Mouse (Mus musculus) liver, embryonic 15.5 days (tissue): ENCODE data around the gene Rftn2. TPM values are rescaled to one million over a fixed set of nuclear protein-coding genes. Genes with fewer than 3 reads are reported as not detected.
A peak's percentile ranks its signal among the peaks of the same experiment; 100 is the strongest.

Source experiments
- ATAC-seq: fragments of 200-750 bp; cut with Nextera tagmentation; 2 replicates; pipeline ENCODE4 v1.8.0; 2017; ENCODE audit warnings: moderate number of reproducible peaks, mild to moderate bottlenecking, moderate library complexity; ENCODE audit not compliant: insufficient read depth
- H3K27ac ChIP-seq: fragments of 300-500 bp; sonication (generic); replicated peaks from 2 replicates; pipeline ENCODE4 v1.5.1; 2015; ENCODE audit warnings: mild to moderate bottlenecking, inconsistent platforms
- H3K27me3 ChIP-seq: fragments of 300-500 bp; sonication (generic); 2 replicates; pipeline ENCODE4 v1.6.1; 2015; ENCODE audit warnings: mild to moderate bottlenecking, inconsistent platforms
- H3K36me3 ChIP-seq: fragments of 300-500 bp; sonication (generic); replicated peaks from 2 replicates; pipeline ENCODE4 v1.6.1; 2015; ENCODE audit warnings: moderate library complexity, mild to moderate bottlenecking, inconsistent platforms
- H3K4me1 ChIP-seq: fragments of 300-500 bp; sonication (generic); replicated peaks from 2 replicates; pipeline ENCODE4 v1.6.1; 2015; ENCODE audit warnings: inconsistent platforms
- H3K4me2 ChIP-seq: fragments of 300-500 bp; sonication (generic); 2 replicates; pipeline ENCODE4 v1.6.1; 2015; ENCODE audit warnings: moderate library complexity, mild to moderate bottlenecking, inconsistent platforms
- H3K4me3 ChIP-seq: fragments of 300-500 bp; sonication (generic); replicated peaks from 2 replicates; pipeline ENCODE4 v1.5.1; 2015; ENCODE audit warnings: mild to moderate bottlenecking, inconsistent platforms
- H3K9ac ChIP-seq: fragments of 300-500 bp; sonication (generic); 2 replicates; pipeline ENCODE4 v1.6.1; 2015; ENCODE audit warnings: moderate library complexity, mild to moderate bottlenecking, inconsistent platforms
- H3K9me3 ChIP-seq: fragments of 300-500 bp; sonication (generic); replicated peaks from 2 replicates; pipeline ENCODE4 v1.6.1; 2016; ENCODE audit warnings: inconsistent platforms
- WGBS: fragments of 180-500 bp; shearing (Covaris S2); methylation state at CpG from one replicate; pipeline ENCODE4 v1.1.7; 2015; ENCODE audit warnings: mixed read lengths; ENCODE audit not compliant: insufficient replicate concordance; 5-methylcytosine and 5-hydroxymethylcytosine counted together
- polyA plus RNA-seq: library from polyadenylated mRNA; unstranded; fragments of >200 nt; fragmentation: Nextera tagmentation; extraction: Ambion mirVana; gene quantifications from 2 replicates; pipeline ENCODE4 v1.2.1, GENCODE M21; 2015

Gene Rftn2
- polyA plus RNA-seq, 1 experiment from 2014 or later, result 0.58 TPM

GRCm38 (mm10) chr1:55228256-55228884 is 1.8 kb upstream of the Rftn2 start:
- Histone ChIP-seq H3K4me3 (no peak overlapping the region), H3K9me3 (no peaks in the 10 kb centered on the region), H3K4me2 (no peak overlapping the region), H3K36me3 (no peaks in the 10 kb centered on the region), H3K27me3 (peaks cover 44% of the 10 kb centered on the region), H3K9ac (no peak overlapping the region), H3K27ac (no peak overlapping the region), H3K4me1 (no peaks in the 10 kb centered on the region)
- no peak for ATAC-seq
- 62% methylated on average over 8 of the region's 8 CpGs for WGBS

- H3K27ac ChIP-seq, result no peak overlapping the region
- no peak overlapping the region for H3K4me3 ChIP-seq
- H3K36me3 ChIP-seq, result no peaks in the 10 kb centered on the region
- peaks cover 41% of the 10 kb centered on the region for H3K27me3 ChIP-seq
- no peaks in the 10 kb centered on the region for H3K4me1 ChIP-seq
- 39% methylated on average over 1 of the region's 1 CpGs for WGBS
- H3K9me3 ChIP-seq, result no peaks in the 10 kb centered on the region
- H3K4me2 ChIP-seq, result no peak overlapping the region
- no peak for ATAC-seq
- no peak overlapping the region for H3K9ac ChIP-seq
Observed at GRCm38 (mm10) chr1:55227376-55227775, 794 bp upstream of the Rftn2 start.

- H3K27ac ChIP-seq, result no peak overlapping the region
- no peaks in the 10 kb centered on the region for H3K4me1 ChIP-seq
- peak overlapping the region; percentile 2; the same call in 1 of the 2 replicates for H3K4me2 ChIP-seq
- no peaks in the 10 kb centered on the region for H3K9me3 ChIP-seq
- H3K9ac ChIP-seq, result no peak overlapping the region
- no peaks in the 10 kb centered on the region for H3K36me3 ChIP-seq
- WGBS, result 67% methylated on average over 3 of the region's 3 CpGs
- no peak overlapping the region for H3K4me3 ChIP-seq
- H3K27me3 ChIP-seq, result peaks cover 41% of the 10 kb centered on the region
- ATAC-seq, result no peak
Observed at GRCm38 (mm10) chr1:55225398-55225797, 1.2 kb downstream of the Rftn2 start.

- H3K4me3 ChIP-seq, result no peak overlapping the region
- H3K27me3 ChIP-seq, result peaks cover 41% of the 10 kb centered on the region
Observed at GRCm38 (mm10) chr1:55224111-55224510, 2.5 kb downstream of the Rftn2 start.

GRCm38 (mm10) chr1:55223026-55223425 is 3.6 kb downstream of the Rftn2 start:
- Histone ChIP-seq H3K9me3 (no peaks in the 10 kb centered on the region), H3K36me3 (no peaks in the 10 kb centered on the region), H3K9ac (no peak overlapping the region), H3K27me3 (peaks cover 36% of the 10 kb centered on the region), H3K4me1 (no peaks in the 10 kb centered on the region), H3K4me3 (no peak overlapping the region), H3K4me2 (no peak overlapping the region), H3K27ac (no peak overlapping the region)
- ATAC-seq, result no peak
- 64% methylated on average over 7 of the region's 7 CpGs for WGBS

More at GRCm38 (mm10) chr1:55224111-55224510, 2.5 kb downstream of the Rftn2 start:
- Histone ChIP-seq H3K4me2 (no peak overlapping the region), H3K36me3 (no peaks in the 10 kb centered on the region), H3K9me3 (no peaks in the 10 kb centered on the region), H3K9ac (no peak overlapping the region), H3K27ac (no peak overlapping the region), H3K4me1 (no peaks in the 10 kb centered on the region)
- WGBS, result 57% methylated on average over 11 of the region's 11 CpGs
- no peak for ATAC-seq

GRCm38 (mm10) chr1:55221352-55221751 is 5.2 kb downstream of the Rftn2 start:
- H3K4me2 ChIP-seq, result no peak overlapping the region
- peaks cover 24% of the 10 kb centered on the region for H3K27me3 ChIP-seq
- no peaks in the 10 kb centered on the region for H3K36me3 ChIP-seq
- no peak overlapping the region for H3K4me3 ChIP-seq
- H3K9ac ChIP-seq, result no peak overlapping the region
- H3K27ac ChIP-seq, result no peak overlapping the region
- WGBS, result 57% methylated on average over 4 of the region's 4 CpGs
- H3K4me1 ChIP-seq, result no peaks in the 10 kb centered on the region
- ATAC-seq, result no peak
- H3K9me3 ChIP-seq, result no peaks in the 10 kb centered on the region

- no peak for ATAC-seq
- 54% methylated on average over 2 of the region's 2 CpGs for WGBS
Observed at GRCm38 (mm10) chr1:55217191-55217590, 9.4 kb downstream of the Rftn2 start.

GRCm38 (mm10) chr1:55215185-55215813 is 11.3 kb downstream of the Rftn2 start:
- 37% methylated on average over 11 of the region's 11 CpGs for WGBS
- H3K4me1 ChIP-seq, result peaks cover 4% of the 10 kb centered on the region
- H3K27ac ChIP-seq, result no peak overlapping the region
- no peaks in the 10 kb centered on the region for H3K9me3 ChIP-seq
- H3K4me2 ChIP-seq, result no peak overlapping the region
- H3K9ac ChIP-seq, result no peak overlapping the region
- no peaks in the 10 kb centered on the region for H3K36me3 ChIP-seq
- no peaks in the 10 kb centered on the region for H3K27me3 ChIP-seq
- H3K4me3 ChIP-seq, result no peak overlapping the region
- ATAC-seq, result no peak

More at GRCm38 (mm10) chr1:55217191-55217590, 9.4 kb downstream of the Rftn2 start:
- Histone ChIP-seq H3K27me3 (no peaks in the 10 kb centered on the region), H3K9ac (no peak overlapping the region), H3K4me2 (no peak overlapping the region), H3K4me3 (no peak overlapping the region), H3K36me3 (no peaks in the 10 kb centered on the region), H3K27ac (no peak overlapping the region), H3K9me3 (no peaks in the 10 kb centered on the region), H3K4me1 (no peaks in the 10 kb centered on the region)

- no peak for ATAC-seq
- WGBS, result 71% methylated on average over 6 of the region's 6 CpGs
- Histone ChIP-seq H3K4me3 (no peak overlapping the region), H3K9me3 (no peaks in the 10 kb centered on the region), H3K4me1 (peaks cover 7% of the 10 kb centered on the region), H3K27me3 (no peaks in the 10 kb centered on the region), H3K4me2 (no peak overlapping the region), H3K36me3 (no peaks in the 10 kb centered on the region), H3K9ac (no peak overlapping the region), H3K27ac (no peak overlapping the region)
Observed at GRCm38 (mm10) chr1:55213936-55214335, 12.6 kb downstream of the Rftn2 start.

GRCm38 (mm10) chr1:55213475-55213874 is 13.1 kb downstream of the Rftn2 start:
- Histone ChIP-seq H3K9me3 (no peaks in the 10 kb centered on the region), H3K9ac (no peak overlapping the region), H3K27ac (no peak overlapping the region), H3K4me3 (no peak overlapping the region), H3K4me1 (peaks cover 7% of the 10 kb centered on the region), H3K27me3 (no peaks in the 10 kb centered on the region), H3K4me2 (no peak overlapping the region), H3K36me3 (no peaks in the 10 kb centered on the region)
- 47% methylated on average over 6 of the region's 6 CpGs for WGBS
- no peak for ATAC-seq

- 69% methylated on average over 4 of the region's 4 CpGs for WGBS
- H3K9me3 ChIP-seq, result no peaks in the 10 kb centered on the region
- H3K27ac ChIP-seq, result no peak overlapping the region
- no peak overlapping the region for H3K4me3 ChIP-seq
- no peak overlapping the region for H3K4me2 ChIP-seq
- H3K36me3 ChIP-seq, result no peaks in the 10 kb centered on the region
- no peak for ATAC-seq
- H3K27me3 ChIP-seq, result no peaks in the 10 kb centered on the region
- H3K4me1 ChIP-seq, result peaks cover 7% of the 10 kb centered on the region
- no peak overlapping the region for H3K9ac ChIP-seq
Observed at GRCm38 (mm10) chr1:55212771-55213170, 13.8 kb downstream of the Rftn2 start.
